Mouse (Mus musculus) CH12.LX (cell line): Measurements from ENCODE around the gene Carhsp1. TPM values are rescaled to one million over a fixed set of nuclear protein-coding genes. Genes with fewer than 3 reads are reported as not detected.
A peak's percentile ranks its signal among the peaks of the same experiment; 100 is the strongest.

Experiments
- DNase-seq: peaks from one replicate; pipeline ENCODE4 v3.0.0-alpha.2; 2013; ENCODE audit errors: extremely low read depth
- H3K27ac ChIP-seq: 2 replicates; pipeline ENCODE4 v1.5.1; 2012; ENCODE audit warnings: low read depth, mild to moderate bottlenecking, control low read depth, moderate library complexity; ENCODE audit not compliant: insufficient read depth
- H3K27me3 ChIP-seq: replicated peaks from 2 replicates; pipeline ENCODE3; 2012; ENCODE audit warnings: inconsistent platforms
- H3K36me3 ChIP-seq, 2 experiments: replicated peaks in 1 of 2; 2 replicates each; pipeline versions ENCODE3 to v1.6.1; 2012; ENCODE audit warnings: inconsistent platforms in 1 of 2, low read length in 1 of 2, mild to moderate bottlenecking in 1 of 2, mixed read lengths in 1 of 2, moderate library complexity in 1 of 2; ENCODE audit not compliant: control insufficient read depth in 1 of 2, insufficient read depth in 1 of 2
- H3K4me1 ChIP-seq, 2 experiments: 2 replicates each; pipeline ENCODE4 v1.6.1; 2012; ENCODE audit warnings: inconsistent platforms in 1 of 2, moderate library complexity in 1 of 2; ENCODE audit not compliant: insufficient read depth in 2 of 2, control insufficient read depth in 1 of 2
- H3K4me2 ChIP-seq: 2 replicates; pipeline ENCODE4 v1.6.1; 2012; ENCODE audit warnings: low read depth, mild to moderate bottlenecking, control low read depth; ENCODE audit not compliant: poor library complexity, insufficient read depth, severe bottlenecking
- H3K4me3 ChIP-seq, 3 experiments: fragments of 150-350 bp in 1 of 3; sonication (generic) in 1 of 3; replicated peaks in 1 of 3; 2 replicates each; pipeline versions ENCODE3 to v1.5.1; 2011 to 2012; ENCODE audit warnings: low read depth in 2 of 3, low read length in 2 of 3, mild to moderate bottlenecking in 2 of 3, moderate library complexity in 2 of 3, control low read depth in 1 of 3, improper control_type of control experiment in 1 of 3, inconsistent platforms in 1 of 3, mixed read lengths in 1 of 3; ENCODE audit not compliant: poor library complexity in 1 of 3
- H3K79me2 ChIP-seq: replicated peaks from 2 replicates; pipeline ENCODE4 v1.6.1; 2012; ENCODE audit warnings: mild to moderate bottlenecking, moderate library complexity; ENCODE audit not compliant: control insufficient read depth, poor library complexity, insufficient read depth, severe bottlenecking; ENCODE audit errors: extremely low read depth
- H3K9ac ChIP-seq: 2 replicates; pipeline ENCODE4 v1.6.1; 2012; ENCODE audit warnings: low read depth, mild to moderate bottlenecking, control low read depth, moderate library complexity; ENCODE audit not compliant: insufficient read depth
- H3K9me3 ChIP-seq: replicated peaks from 2 replicates; pipeline ENCODE3; 2012; ENCODE audit warnings: low read length, inconsistent platforms, mixed read lengths
- HCFC1 ChIP-seq: IDR thresholded peaks from 2 replicates; pipeline ENCODE4 v1.6.1; 2012; ENCODE audit warnings: low read depth, mild to moderate bottlenecking, inconsistent platforms, low read length, improper control_type of control experiment
- JUN ChIP-seq: IDR thresholded peaks from 2 replicates; pipeline ENCODE4 v1.6.1; 2011; ENCODE audit warnings: low read depth, mild to moderate bottlenecking, low read length, improper control_type of control experiment, moderate library complexity; ENCODE audit not compliant: insufficient read depth
- KAT2A ChIP-seq: IDR thresholded peaks from 2 replicates; pipeline ENCODE4 v1.6.1; 2012; ENCODE audit warnings: low read length, improper control_type of control experiment, inconsistent platforms; ENCODE audit not compliant: insufficient replicate concordance
- MAFK ChIP-seq: IDR thresholded peaks from 2 replicates; pipeline ENCODE4 v1.6.1; 2011; ENCODE audit warnings: low read length, improper control_type of control experiment; ENCODE audit not compliant: insufficient replicate concordance
- MAX ChIP-seq: IDR thresholded peaks from 2 replicates; pipeline ENCODE4 v1.6.1; 2011; ENCODE audit warnings: low read length, improper control_type of control experiment
- MAZ ChIP-seq: IDR thresholded peaks from 2 replicates; pipeline ENCODE4 v1.6.1; 2012; ENCODE audit warnings: low read depth, mild to moderate bottlenecking, inconsistent platforms, low read length, improper control_type of control experiment, moderate library complexity
- MXI1 ChIP-seq: IDR thresholded peaks from 2 replicates; pipeline ENCODE4 v1.6.1; 2011; ENCODE audit warnings: mild to moderate bottlenecking, low read depth, low read length, improper control_type of control experiment
- NRF1 ChIP-seq: IDR thresholded peaks from 2 replicates; pipeline ENCODE4 v1.6.1; 2014; ENCODE audit warnings: low read depth, mild to moderate bottlenecking, inconsistent platforms, low read length, improper control_type of control experiment, moderate library complexity
- POLR2A ChIP-seq: IDR thresholded peaks from 2 replicates; pipeline ENCODE4 v1.6.1; 2011; ENCODE audit warnings: low read depth, mild to moderate bottlenecking, improper control_type of control experiment, low read length
- POLR2AphosphoS2 ChIP-seq: IDR thresholded peaks from 2 replicates; pipeline ENCODE4 v1.6.1; 2011; ENCODE audit warnings: low read depth, low read length, improper control_type of control experiment
- SMC3 ChIP-seq: IDR thresholded peaks from 2 replicates; pipeline ENCODE4 v1.6.1; 2011; ENCODE audit warnings: low read depth, low read length, improper control_type of control experiment
- USF1 ChIP-seq: IDR thresholded peaks from 2 replicates; pipeline ENCODE4 v1.6.1; 2014; ENCODE audit warnings: low read depth, mild to moderate bottlenecking, inconsistent platforms, low read length, improper control_type of control experiment
- USF2 ChIP-seq: conservative IDR thresholded peaks from 2 replicates; pipeline ENCODE4 v1.6.1; 2011; ENCODE audit warnings: low read depth, low read length, improper control_type of control experiment
- dilution Hi-C: fragments of 300-500 bp; cut with MboI; formaldehyde crosslinking; loops from 2 replicates; pipeline ENCODE4 v1.14.3; 2020; ENCODE audit warnings: low sequenced_read_pairs; ENCODE audit not compliant: extremely low pct_unique_long_range_greater_than_20kb, extremely low pct_ligation_motif_present
- in situ Hi-C: fragments of 300-500 bp; cut with MboI; formaldehyde crosslinking; loops from 3 replicates; pipeline ENCODE4 v1.14.3; 2019; ENCODE audit warnings: low sequenced_read_pairs, low pct_ligation_motif_present, low pct_unique_long_range_greater_than_20kb, mixed read lengths
- polyA plus RNA-seq: library from polyadenylated mRNA; unstranded; fragments of >175 nt; gene quantifications from 2 replicates; pipeline ENCODE4 v1.2.1, GENCODE M21; 2012; ENCODE audit warnings: low read depth; ENCODE audit not compliant: insufficient read length
- total RNA-seq, 2 experiments: library from RNA; depleted of rRNA; stranded (reverse); fragments of 300-350 nt in 1 of 2; fragments of >200 nt in 1 of 2; gene quantifications; 2 replicates each; pipeline ENCODE4 v1.2.3; 2012 to 2014

Carhsp1 gene
- total and polyA plus RNA-seq, 3 experiments: 26.0 to 29.7 (median 26.2) TPM

DNA sequence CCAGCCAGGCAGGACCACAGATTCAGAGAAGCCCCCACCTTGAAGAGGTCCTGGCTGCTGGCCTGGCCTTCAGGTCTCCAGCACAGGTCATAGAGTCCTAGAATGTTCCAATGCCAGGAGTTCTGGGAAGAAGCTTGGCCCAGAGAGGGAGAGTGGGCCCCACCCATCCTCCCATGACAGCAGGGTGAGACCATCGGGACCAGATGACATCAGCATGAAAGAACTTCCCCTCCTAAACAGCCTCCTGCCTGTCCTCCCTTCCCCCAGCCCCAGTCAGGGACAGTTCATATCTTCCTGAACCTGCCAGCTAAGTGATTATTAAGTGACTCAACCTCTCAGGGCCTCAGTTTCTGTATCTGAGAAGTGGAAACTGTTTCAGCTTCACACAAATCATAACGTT is 5.5 kb downstream of the Carhsp1 start:
- Histone ChIP-seq H3K79me2 (no peaks in the 10 kb centered on the region), H3K4me1 (peaks cover 27 to 57% of the 10 kb centered on the region in 2 experiments), H3K9ac (no peak overlapping the region), H3K4me2 (no peak overlapping the region), H3K27ac (no peak overlapping the region), H3K4me3 (no peak overlapping the region), H3K36me3 (peaks cover 25 to 71% of the 10 kb centered on the region in 2 experiments), H3K9me3 (no peaks in the 10 kb centered on the region), H3K27me3 (no peaks in the 10 kb centered on the region)
- no peak for TF ChIP-seq POLR2A
- no peak for TF ChIP-seq HCFC1
- TF ChIP-seq MAZ: no peak
- TF ChIP-seq NRF1: no peak
- no peak for TF ChIP-seq POLR2AphosphoS2
- no peak for TF ChIP-seq USF1
- TF ChIP-seq JUN: no peak
- no peak for TF ChIP-seq MAFK
- TF ChIP-seq KAT2A: no peak
- DNase-seq: peak; percentile 61
- dilution Hi-C loops: no loop called here
- in situ Hi-C loops: no loop called here

DNA sequence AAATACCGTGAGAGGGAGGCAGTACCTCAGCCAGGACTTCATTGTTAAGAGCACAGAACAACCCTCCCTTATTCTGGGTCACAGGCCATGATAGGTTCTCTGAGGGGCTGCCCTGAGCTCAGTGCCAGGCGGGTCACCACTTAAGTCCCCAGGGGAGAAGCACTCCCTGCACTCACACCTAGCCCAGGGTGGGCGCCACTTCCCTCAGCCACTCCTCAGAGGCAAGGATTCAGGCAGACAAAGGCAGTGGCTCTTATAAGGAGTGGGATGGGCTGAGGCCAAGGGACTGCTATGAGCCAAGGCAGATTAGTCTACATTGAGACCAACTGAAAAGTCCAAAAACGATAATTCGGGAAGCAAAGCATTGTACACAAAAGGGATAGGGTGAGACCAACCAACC is 6.6 kb downstream of the Carhsp1 start:
- DNase-seq: no peak
- Histone ChIP-seq H3K27me3 (no peaks in the 10 kb centered on the region), H3K9ac (no peak overlapping the region), H3K79me2 (no peaks in the 10 kb centered on the region), H3K9me3 (no peaks in the 10 kb centered on the region), H3K4me3 (no peak overlapping the region), H3K27ac (no peak overlapping the region), H3K36me3 (peaks cover 33 to 78% of the 10 kb centered on the region in 2 experiments), H3K4me1 (peaks cover 22 to 47% of the 10 kb centered on the region in 2 experiments), H3K4me2 (no peak overlapping the region)
- no peak for TF ChIP-seq JUN
- TF ChIP-seq MXI1: no peak
- TF ChIP-seq USF2: no peak
- no peak for TF ChIP-seq SMC3
- dilution Hi-C loops: no loop called here
- in situ Hi-C loops: no loop called here

DNA sequence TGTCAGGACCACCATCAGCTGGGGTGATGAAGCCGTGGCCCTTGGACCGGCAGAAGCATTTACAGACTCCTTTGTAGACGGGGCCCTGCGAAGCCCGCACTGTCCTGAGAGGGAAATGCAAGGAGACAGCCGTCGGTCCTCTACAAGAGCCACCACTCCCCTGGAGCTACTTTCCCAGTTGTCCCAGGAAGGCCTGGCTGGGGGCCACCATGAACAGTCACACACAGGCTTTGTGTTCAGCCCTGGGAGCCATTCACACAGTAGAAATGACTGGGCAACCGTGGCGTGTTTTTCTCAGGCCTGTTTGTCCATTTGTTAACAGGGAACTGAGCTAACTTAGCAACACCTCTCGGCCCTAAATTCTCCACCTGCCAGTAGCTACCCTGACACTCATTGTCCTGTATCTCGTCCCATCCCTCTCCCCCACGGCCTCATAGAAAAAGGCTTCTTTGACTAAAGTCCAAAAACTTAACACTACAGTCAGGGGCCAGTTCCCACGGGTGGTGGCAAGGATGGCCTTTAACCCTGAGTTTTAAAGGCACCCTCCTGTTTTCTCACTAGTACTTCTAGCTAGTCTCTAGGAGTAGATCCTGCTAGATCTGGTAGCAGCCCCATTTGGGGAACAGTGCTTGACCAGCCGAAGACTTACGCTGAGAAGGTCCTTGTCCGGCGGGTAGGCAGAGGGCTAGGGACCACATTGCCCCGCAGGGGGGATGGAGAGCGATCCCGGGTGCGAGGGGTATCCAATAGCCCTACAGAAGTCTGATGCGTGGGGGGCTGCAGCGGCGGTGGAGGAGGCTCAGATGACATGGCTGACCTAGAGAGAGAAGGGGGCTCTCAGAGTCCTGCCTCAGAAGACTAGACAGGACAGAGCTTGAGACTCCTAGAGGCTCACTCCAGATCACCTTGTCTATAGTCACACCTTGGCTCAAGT is 8.1 kb downstream of the Carhsp1 start:
- dilution Hi-C loops: no loop called here
- DNase-seq: no peak
- no peaks in the 10 kb centered on the region for H3K79me2 ChIP-seq
- in situ Hi-C loops: no loop called here
- no peaks in the 10 kb centered on the region for H3K9me3 ChIP-seq
- H3K36me3 ChIP-seq: peaks cover 42 to 83% of the 10 kb centered on the region in 2 experiments
- no peak overlapping the region for H3K4me2 ChIP-seq
- H3K4me1 ChIP-seq: peaks cover 18 to 32% of the 10 kb centered on the region in 2 experiments; a peak in 3 of 4 replicates
- TF ChIP-seq MAX: no peak
- no peak overlapping the region for H3K27ac ChIP-seq
- no peak overlapping the region for H3K4me3 ChIP-seq
- no peak overlapping the region for H3K9ac ChIP-seq
- no peaks in the 10 kb centered on the region for H3K27me3 ChIP-seq
